Mouse (Mus musculus): Measurements from ENCODE around the gene Dhdh.
"Not testable (repeated sequence)": the region's sequence is repeated elsewhere in the genome, so short reads cannot be mapped to it uniquely, and the experiment has no call there.

Gene Dhdh

GRCm38 (mm10) chr7:45475291-45475969 lies 13.2 kb downstream of the Dhdh start:
- DNase-seq (ENCODE audit: inconsistent ontology term), result no peak

GRCm38 (mm10) chr7:45470869-45471268 lies 17.7 kb downstream of the Dhdh start:
- peak; percentile 36 for DNase-seq (ENCODE audit: inconsistent ontology term)

- no peak for DNase-seq (ENCODE audit: inconsistent ontology term)
Measured at GRCm38 (mm10) chr7:45467090-45467670, 21.4 kb downstream of the Dhdh start.

GRCm38 (mm10) chr7:45466283-45467089 lies 22.1 kb downstream of the Dhdh start, which contains the start of gene Bax:
Gene Bax, minus strand, starts transcription at chr7:45466898.
- DNase-seq (ENCODE audit: inconsistent ontology term), result peak; percentile 97

DNA sequence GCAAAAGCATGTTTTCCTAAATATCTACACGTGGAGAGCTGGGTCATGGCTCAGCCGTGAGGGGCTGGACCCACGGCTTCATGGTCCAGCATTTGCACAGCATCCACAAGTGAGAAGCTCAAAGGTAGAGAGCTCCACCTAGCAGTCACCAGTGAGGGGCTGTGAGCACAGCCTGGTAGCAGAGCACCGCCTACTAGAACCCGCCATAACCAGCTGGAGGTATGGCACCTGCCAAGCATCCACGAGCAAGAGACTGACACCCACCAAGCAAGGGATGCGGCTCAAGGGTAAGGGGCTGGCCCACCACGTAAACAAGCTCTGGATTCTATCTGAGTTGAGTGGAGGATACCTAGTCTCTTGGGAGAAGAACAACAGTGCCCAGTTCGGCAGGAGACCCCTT lies 23.1 kb downstream of the Dhdh start:
- DNase-seq (ENCODE audit: inconsistent ontology term), result no peak

DNA sequence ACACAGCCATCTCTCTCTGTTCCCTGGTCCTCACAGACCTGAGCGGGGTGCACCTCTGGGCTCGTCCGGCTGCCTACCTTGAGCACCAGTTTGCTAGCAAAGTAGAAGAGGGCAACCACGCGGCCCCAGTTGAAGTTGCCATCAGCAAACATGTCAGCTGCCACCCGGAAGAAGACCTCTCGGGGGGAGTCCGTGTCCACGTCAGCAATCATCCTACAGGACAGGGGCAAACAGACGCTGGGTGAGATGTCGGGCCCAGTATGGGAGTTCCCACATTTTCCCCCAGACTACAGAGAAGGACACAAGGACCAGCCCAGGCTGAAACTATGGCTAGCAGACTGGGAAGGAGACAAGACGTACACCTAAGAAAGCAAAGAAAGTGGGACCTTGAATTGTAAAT lies 23.5 kb downstream of the Dhdh start:
- DNase-seq (ENCODE audit: inconsistent ontology term), result no peak

DNA sequence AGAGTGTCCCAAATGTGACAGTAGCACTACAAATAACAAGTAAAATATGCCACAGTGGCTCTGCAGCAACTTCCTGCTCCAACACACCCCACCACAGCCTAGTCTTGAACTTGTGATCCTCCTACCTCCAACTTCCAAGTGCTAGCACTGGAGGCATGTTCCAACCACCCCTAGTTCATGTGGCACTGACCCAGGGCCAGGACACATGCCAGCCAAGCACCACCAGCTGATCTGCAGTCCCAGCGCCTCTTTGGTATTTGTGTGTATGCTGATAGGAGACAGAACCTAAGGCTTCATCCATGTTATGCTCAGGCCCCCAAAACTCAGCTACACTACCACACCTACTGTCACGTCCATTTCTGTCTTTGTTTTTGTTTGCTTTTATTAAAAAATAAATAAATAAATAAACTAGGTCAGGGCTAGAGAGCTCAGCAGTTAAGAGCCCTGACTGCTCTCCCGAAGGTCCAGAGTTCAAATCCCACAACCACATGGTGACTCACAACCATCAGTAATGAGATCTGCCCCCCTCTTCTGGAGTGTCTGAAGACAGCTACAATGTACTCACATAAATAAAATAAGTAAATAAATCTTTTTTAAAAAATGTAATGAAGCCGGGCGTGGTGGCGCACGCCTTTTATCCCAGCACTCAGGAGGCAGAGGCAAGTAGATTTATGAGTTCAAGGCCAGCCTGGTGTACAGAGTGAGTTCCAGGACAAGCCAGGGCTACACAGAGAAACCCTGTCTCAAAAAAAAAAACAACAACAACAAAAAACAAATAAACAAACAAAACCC lies 24.4 kb downstream of the Dhdh start:
- no peak for DNase-seq (ENCODE audit: inconsistent ontology term)

DNA sequence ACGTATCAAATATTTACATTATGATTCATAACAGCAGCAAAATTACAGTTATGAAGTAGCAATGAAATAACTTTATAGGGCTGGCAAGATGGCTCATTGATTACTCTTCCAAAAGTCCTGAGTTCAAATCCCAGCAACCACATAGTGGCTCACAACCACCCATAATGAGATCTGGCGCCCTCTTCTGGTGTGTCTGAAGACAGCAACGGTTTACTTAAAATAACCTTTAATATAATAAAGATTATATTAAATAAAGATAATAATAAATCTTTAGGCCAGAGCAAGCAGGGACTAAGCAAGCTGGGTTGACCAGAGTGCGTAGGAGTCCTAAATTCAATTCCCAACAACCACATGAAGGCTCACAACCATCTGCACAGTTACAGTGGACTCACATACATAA lies 25.7 kb downstream of the Dhdh start:
- DNase-seq (ENCODE audit: inconsistent ontology term), result not testable (repeated sequence)

GRCm38 (mm10) chr7:45462325-45462724 lies 26.3 kb downstream of the Dhdh start:
- no peak for DNase-seq (ENCODE audit: inconsistent ontology term)

- no peak for DNase-seq (ENCODE audit: inconsistent ontology term)
Measured at GRCm38 (mm10) chr7:45461781-45462180, 26.8 kb downstream of the Dhdh start.

- no peak for DNase-seq (ENCODE audit: inconsistent ontology term)
Measured at GRCm38 (mm10) chr7:45461326-45461725, 27.3 kb downstream of the Dhdh start.

- peak; percentile 96 for DNase-seq (ENCODE audit: inconsistent ontology term)
Measured at GRCm38 (mm10) chr7:45460860-45461314, 27.7 kb downstream of the Dhdh start.

- DNase-seq (ENCODE audit: inconsistent ontology term), result no peak
Measured at GRCm38 (mm10) chr7:45460377-45460776, 28.2 kb downstream of the Dhdh start.

DNA sequence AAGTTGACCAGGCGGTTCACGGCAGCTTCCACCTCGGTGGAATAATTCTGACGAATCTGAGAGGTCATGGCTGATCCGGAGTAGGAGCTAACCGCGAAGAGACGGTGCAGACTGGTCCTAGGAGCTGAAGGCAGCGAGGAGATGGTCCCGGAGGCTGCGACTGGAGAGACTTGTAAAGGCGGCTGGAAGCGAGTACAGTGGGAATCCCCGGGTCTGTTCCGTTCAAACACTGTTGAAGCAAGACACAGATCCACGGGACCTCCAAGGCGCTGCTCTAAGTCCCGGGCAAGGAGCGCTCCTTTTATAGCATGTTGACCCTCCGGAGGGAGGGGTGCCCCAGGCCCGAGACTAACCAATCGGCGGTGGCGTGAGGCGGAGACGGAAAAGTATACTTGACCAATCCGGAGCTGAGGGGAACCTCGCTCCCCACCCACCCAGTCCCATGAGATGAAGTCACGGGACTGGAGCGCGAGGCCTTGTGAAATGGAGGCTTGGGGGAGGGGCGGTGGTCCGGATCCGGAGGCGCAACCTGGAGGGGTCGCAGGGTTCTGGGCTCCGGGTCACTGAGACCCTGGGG lies 29.0 kb downstream of the Dhdh start, which contains the start of gene Ftl1:
Gene Ftl1 (minus strand): TSS at position 321 of the 577 bp plus-strand sequence.
- peak; percentile 99 for DNase-seq (ENCODE audit: inconsistent ontology term)

DNA sequence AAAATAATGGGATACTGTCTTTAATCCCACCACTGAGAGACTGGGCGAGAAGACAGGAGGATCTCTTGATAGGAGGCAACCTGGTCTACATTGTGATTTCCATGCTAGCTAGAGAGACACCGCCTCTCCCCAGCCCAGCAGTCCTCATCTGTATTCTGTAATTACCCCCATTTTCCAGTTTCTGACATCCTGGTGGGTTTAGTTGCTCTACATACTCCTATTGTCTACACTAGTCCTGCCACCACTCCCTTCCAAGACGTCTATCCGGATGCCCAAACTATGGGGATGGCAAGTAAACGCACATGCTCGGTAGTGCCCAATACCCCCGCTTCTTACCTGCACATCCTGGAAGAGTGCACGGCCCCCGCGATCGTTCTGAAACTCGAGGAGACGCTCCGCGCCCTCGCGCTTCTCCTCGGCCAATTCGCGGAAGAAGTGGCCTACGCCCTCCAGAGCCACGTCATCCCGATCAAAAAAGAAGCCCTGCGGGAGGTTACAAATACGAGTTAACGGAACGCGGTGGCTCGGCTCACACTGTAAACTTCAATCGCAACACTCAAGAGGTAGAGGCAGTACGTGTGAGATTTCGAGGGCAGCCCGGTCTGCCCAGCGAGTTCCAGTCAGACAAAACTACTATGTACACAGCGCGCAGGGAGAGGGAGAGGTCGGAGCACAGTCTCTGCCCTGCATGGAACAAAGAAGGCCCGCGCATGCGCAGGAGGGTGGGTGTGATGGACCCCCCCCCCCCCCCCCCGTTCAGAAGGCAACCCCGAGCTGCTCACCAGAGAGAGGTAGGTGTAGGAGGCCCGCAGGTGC lies 29.6 kb downstream of the Dhdh start:
- peak; percentile 91 for DNase-seq (ENCODE audit: inconsistent ontology term)

GRCm38 (mm10) chr7:45457204-45458060 lies 31.2 kb downstream of the Dhdh start:
- peak; percentile 50 for DNase-seq (ENCODE audit: inconsistent ontology term)

- DNase-seq (ENCODE audit: inconsistent ontology term), result no peak
Measured at GRCm38 (mm10) chr7:45456721-45457203, 31.8 kb downstream of the Dhdh start.

DNA sequence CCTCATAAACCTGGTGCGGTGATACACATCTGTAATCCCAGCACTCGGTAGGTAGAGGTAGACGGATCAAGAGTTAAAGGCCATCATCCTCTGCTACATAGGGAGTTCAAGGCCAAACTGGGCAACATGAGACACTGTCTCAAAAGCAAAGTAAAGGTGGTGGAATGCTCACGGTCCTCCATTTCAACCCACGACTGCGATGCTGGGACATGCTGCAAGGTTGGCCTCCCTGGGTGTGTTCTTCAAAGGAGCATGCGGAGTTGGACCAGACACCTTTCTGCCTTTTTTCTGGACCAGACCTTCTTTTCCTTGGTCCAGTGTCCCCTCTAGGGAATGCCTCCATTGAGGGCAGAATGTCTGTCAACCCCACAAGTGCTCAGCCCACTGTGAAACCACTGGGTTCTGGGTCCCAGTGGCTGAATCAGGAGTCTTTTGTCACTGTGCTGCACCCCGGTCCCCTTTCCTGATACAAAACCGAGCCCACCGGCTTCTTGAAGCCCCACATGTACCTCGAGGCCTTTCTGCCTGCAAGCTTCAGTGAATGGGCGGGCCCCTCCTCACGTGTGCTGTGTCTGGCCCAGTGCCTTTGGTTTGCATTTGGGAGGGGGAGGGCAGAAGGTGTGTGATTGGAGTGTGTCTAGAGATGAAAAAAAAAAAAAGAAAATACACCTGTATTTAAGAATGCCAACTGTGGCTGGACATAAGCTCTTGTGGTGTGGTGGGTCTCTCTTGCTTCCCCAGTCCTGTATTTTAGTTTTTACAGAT lies 32.5 kb downstream of the Dhdh start:
- no peak for DNase-seq (ENCODE audit: inconsistent ontology term)

- no peak for DNase-seq (ENCODE audit: inconsistent ontology term)
Measured at GRCm38 (mm10) chr7:45454971-45455370, 33.6 kb downstream of the Dhdh start.
